Mouse (Mus musculus) G1E (cell line): ENCODE results near the gene Lrrc66. TPM values are rescaled to one million over a fixed set of nuclear protein-coding genes. Genes with fewer than 3 reads are reported as not detected.

Experiments used
- ATAC-seq: 2 replicates; pipeline ENCODE4 v1.8.0; 2016; ENCODE audit warnings: mild to moderate bottlenecking; ENCODE audit not compliant: insufficient number of reproducible peaks, poor library complexity, low FRiP score, severe bottlenecking; ENCODE audit errors: extremely low read depth
- DNase-seq: peaks from one replicate; pipeline ENCODE4 v3.0.0; 2012; ENCODE audit warnings: low spot score
- H3K27me3 ChIP-seq: 2 replicates; pipeline ENCODE4 v1.6.1; 2012; ENCODE audit warnings: mild to moderate bottlenecking, low read length, inconsistent platforms; ENCODE audit not compliant: insufficient read depth
- H3K36me3 ChIP-seq: replicated peaks from 2 replicates; pipeline ENCODE3; 2012; ENCODE audit warnings: mild to moderate bottlenecking, inconsistent platforms
- H3K4me1 ChIP-seq: 2 replicates; pipeline ENCODE4 v1.6.1; 2012; ENCODE audit warnings: low read depth, low read length, inconsistent platforms, mixed read lengths; ENCODE audit not compliant: insufficient read depth
- H3K4me3 ChIP-seq: 2 replicates; pipeline ENCODE4 v1.5.1; 2012; ENCODE audit warnings: low read depth, mild to moderate bottlenecking, inconsistent platforms, low read length, moderate library complexity, mixed read lengths
- H3K9me3 ChIP-seq: replicated peaks from 2 replicates; pipeline ENCODE4 v1.6.1; 2012; ENCODE audit warnings: inconsistent platforms
- CTCF ChIP-seq: IDR thresholded peaks from 2 replicates; pipeline ENCODE4 v1.5.1; 2012; ENCODE audit warnings: low read depth, low read length, inconsistent platforms, mixed read lengths
- GATA1 ChIP-seq: IDR thresholded peaks from 2 replicates; pipeline ENCODE4 v1.6.1; 2012; ENCODE audit warnings: borderline replicate concordance, low read length, inconsistent platforms, mixed read lengths
- GATA2 ChIP-seq: IDR thresholded peaks from 2 replicates; pipeline ENCODE4 v1.6.1; 2012; ENCODE audit warnings: low read depth, low read length, inconsistent platforms, borderline replicate concordance
- POLR2AphosphoS5 ChIP-seq: IDR thresholded peaks from 2 replicates; pipeline ENCODE4 v1.6.1; 2012; ENCODE audit warnings: low read depth, low read length, inconsistent platforms; ENCODE audit not compliant: insufficient replicate concordance
- TAL1 ChIP-seq: conservative IDR thresholded peaks from 2 replicates; pipeline ENCODE4 v1.6.1; 2012; ENCODE audit warnings: low read depth, low read length, inconsistent platforms, mixed read lengths
- polyA plus RNA-seq: library from polyadenylated mRNA; stranded (reverse); fragments of >175 nt; gene quantifications from 2 replicates; pipeline ENCODE4 v1.2.3, GENCODE M21; 2012
- total RNA-seq, 2 experiments: library from RNA; stranded (forward) in 1 of 2; stranded (reverse) in 1 of 2; fragments of 200-1000 nt in 1 of 2; fragments of >200 nt in 1 of 2; fragmentation: Nextera tagmentation in 1 of 2; gene quantifications; 2 replicates each; pipeline ENCODE4 v1.2.3; 2014 to 2017

Lrrc66 gene
- total and polyA plus RNA-seq, 3 experiments, result 0.16 to 10.5 (median 1.4) TPM

DNA sequence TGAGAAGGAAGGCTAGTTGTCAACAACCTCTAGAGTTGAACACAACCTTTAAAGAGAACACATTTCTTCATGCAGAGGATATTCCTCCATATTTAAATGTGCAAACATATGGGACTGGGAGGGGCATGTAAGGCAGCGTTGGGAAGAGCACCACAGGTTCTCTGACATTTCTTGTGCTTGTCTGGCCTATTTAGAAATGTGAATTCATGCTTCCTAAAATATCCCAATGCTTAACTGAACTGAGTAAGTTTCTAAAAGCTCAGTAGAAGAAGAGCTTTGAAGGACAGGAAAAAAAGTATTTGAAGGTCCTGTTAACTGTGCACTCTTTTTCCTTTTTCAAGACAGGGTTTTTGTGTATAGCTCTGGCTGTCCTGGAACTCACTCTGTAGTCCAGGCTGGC lies 13.4 kb downstream of the Lrrc66 start:
- Histone ChIP-seq H3K4me3 (no peak overlapping the region), H3K27me3 (peaks cover 7% of the 10 kb centered on the region; the same call in 1 of the 2 replicates), H3K36me3 (no peaks in the 10 kb centered on the region), H3K9me3 (no peaks in the 10 kb centered on the region), H3K4me1 (no peaks in the 10 kb centered on the region)
- no peak for ATAC-seq
- no peak for DNase-seq
- TF ChIP-seq GATA1 (no peak), CTCF (no peak), TAL1 (no peak), GATA2 (no peak)

DNA sequence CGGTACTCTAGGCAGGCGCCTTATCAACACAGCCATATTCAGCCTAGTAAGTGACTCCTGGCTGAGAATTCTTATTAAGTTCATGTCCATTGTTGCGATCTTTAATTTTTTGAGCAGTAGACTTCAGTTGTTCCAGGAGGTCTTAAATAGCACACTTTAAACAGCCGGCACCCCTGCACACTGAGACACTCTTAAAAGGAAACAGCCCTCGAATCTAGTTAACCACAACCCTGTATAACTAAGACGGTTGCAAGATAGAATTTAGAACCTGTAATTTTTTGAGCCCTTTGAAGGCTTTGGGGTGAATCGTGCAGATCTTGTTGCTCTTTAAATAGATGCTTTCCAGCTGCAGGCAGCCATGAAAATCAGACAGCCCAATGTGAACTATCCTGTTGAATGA lies 17.1 kb downstream of the Lrrc66 start:
- H3K9me3 ChIP-seq, result no peaks in the 10 kb centered on the region
- H3K27me3 ChIP-seq, result peaks cover 6% of the 10 kb centered on the region
- no peaks in the 10 kb centered on the region for H3K36me3 ChIP-seq
- DNase-seq (no peak), ATAC-seq (no peak)
- TF ChIP-seq CTCF (no peak), GATA2 (no peak), TAL1 (no peak), GATA1 (no peak), POLR2AphosphoS5 (no peak)
- H3K4me1 ChIP-seq, result no peaks in the 10 kb centered on the region
- no peak overlapping the region for H3K4me3 ChIP-seq

DNA sequence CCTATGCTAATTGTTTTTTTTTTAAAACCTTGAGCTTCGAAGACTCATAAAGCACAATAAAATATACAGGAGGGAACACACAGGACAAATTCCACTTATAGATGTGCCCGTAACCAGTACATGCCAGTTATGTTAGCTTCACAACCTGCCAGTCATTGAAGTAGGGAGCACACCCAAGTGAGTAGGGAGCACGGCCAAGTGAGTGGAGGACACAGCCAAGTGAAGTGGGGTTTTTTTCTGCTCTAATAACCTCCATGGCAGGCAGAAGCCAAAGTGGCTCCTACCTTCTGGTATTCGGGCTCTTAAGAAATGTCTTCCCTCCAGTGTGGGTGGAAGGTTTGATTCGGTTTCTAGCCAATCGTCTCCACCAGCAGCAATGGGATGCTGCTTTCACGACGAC lies 19.0 kb downstream of the Lrrc66 start:
- Histone ChIP-seq H3K4me1 (no peaks in the 10 kb centered on the region), H3K9me3 (no peaks in the 10 kb centered on the region), H3K27me3 (peaks cover 5% of the 10 kb centered on the region), H3K36me3 (no peaks in the 10 kb centered on the region), H3K4me3 (no peak overlapping the region)
- no peak for DNase-seq
- no peak for ATAC-seq
- TF ChIP-seq GATA2 (no peak), GATA1 (no peak), TAL1 (no peak), CTCF (no peak), POLR2AphosphoS5 (no peak)

DNA sequence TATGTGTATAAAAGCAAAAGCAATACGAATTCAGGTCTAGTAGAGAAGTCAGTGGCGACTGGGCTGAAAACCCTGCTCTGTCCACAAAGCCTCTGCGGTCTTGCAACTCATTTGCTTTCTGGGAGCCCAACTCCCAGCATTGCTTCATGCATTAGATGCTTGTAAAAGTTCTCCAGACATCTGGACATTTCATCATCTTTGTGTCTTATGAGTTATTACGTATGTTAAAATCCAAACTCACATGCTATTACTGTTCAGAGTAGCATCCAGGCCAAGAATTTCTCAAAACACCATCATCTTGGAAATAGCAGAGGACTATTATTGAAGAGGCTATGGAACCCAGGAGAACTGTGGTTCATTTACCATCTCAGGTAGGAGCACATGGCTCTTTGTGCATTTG lies 21.3 kb downstream of the Lrrc66 start:
- Histone ChIP-seq H3K27me3 (peaks cover 5% of the 10 kb centered on the region), H3K4me3 (no peak overlapping the region), H3K36me3 (no peaks in the 10 kb centered on the region), H3K9me3 (no peaks in the 10 kb centered on the region), H3K4me1 (no peaks in the 10 kb centered on the region)
- no peak for ATAC-seq
- TF ChIP-seq CTCF, result no peak
- no peak for TF ChIP-seq GATA1
- no peak for TF ChIP-seq POLR2AphosphoS5
- no peak for TF ChIP-seq GATA2
- no peak for TF ChIP-seq TAL1
- no peak for DNase-seq

DNA sequence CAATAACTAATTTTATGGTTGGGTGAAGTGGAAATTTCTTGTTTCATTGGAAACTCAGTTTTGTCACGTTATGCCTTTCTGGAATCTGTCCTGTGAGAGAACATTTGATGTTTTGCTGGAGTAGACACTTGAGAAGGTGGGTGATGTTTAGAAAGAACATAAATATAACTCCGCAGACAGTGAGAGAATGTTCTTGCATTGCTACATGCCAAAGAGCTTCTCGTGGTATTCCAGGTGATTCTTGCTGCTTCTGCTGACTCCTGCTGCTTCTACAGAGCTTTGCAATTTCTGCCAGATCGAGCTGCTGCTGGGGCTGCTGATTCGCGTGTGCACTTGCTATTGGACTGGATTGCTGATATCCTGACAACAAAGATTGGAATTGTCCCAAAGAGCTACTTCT lies 27.4 kb downstream of the Lrrc66 start:
- Histone ChIP-seq H3K27me3 (peaks cover 4% of the 10 kb centered on the region; the same call in 1 of the 2 replicates), H3K36me3 (no peaks in the 10 kb centered on the region), H3K4me1 (no peaks in the 10 kb centered on the region), H3K4me3 (no peak overlapping the region), H3K9me3 (no peaks in the 10 kb centered on the region)
- no peak for TF ChIP-seq TAL1
- TF ChIP-seq GATA1, result no peak
- TF ChIP-seq POLR2AphosphoS5, result no peak
- no peak for TF ChIP-seq CTCF
- no peak for TF ChIP-seq GATA2
- no peak for DNase-seq
- no peak for ATAC-seq

DNA sequence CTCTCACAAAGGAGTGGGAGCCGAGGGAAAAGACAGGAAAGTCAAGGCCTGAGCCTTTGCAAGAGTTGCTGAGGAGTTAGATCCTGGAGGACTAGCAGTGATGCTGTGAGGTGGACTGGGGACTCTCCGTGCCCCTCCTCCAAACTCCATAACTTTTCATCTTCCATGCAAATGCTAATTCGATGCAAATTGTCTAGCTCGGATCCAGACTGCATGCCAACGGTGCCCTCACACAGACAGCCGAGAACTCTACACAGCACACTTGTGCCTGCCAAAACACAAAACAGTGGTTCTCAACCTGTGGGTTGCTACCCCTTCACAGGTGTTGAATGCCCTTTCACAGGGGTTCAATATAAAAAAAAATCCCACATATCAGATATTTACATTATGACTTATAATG lies 27.8 kb downstream of the Lrrc66 start:
- H3K27me3 ChIP-seq, result peaks cover 4% of the 10 kb centered on the region; the same call in 1 of the 2 replicates
- no peaks in the 10 kb centered on the region for H3K36me3 ChIP-seq
- no peaks in the 10 kb centered on the region for H3K9me3 ChIP-seq
- H3K4me3 ChIP-seq, result no peak overlapping the region
- DNase-seq (no peak), ATAC-seq (no peak)
- no peaks in the 10 kb centered on the region for H3K4me1 ChIP-seq
- TF ChIP-seq TAL1 (no peak), GATA1 (no peak), POLR2AphosphoS5 (no peak), CTCF (no peak), GATA2 (no peak)

DNA sequence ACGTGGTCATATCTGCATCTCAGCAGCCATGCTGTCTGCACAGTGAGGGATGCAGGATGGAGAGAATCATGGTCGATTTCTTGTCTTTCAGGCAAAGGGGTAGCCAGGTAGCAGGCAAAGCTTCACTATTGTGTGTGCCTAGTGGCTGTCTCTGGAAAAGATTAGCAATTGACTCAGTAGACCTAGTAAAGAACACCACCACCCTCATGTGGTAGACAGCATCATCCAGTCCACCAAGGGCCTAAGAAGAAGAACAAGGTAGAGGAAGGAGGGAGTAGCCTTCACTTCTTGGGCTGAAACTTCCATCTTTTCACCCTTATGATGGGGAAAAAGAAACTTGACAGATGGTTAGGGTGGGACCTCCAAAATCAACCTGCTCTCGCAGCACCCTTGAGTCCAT lies 29.5 kb downstream of the Lrrc66 start:
- H3K9me3 ChIP-seq, result no peaks in the 10 kb centered on the region
- no peaks in the 10 kb centered on the region for H3K36me3 ChIP-seq
- peaks cover 7% of the 10 kb centered on the region; the same call in 1 of the 2 replicates for H3K27me3 ChIP-seq
- no peak for DNase-seq
- no peak overlapping the region for H3K4me3 ChIP-seq
- no peaks in the 10 kb centered on the region for H3K4me1 ChIP-seq
- no peak for ATAC-seq
- no peak for TF ChIP-seq CTCF
- TF ChIP-seq TAL1, result no peak
- no peak for TF ChIP-seq GATA2
- no peak for TF ChIP-seq GATA1
- TF ChIP-seq POLR2AphosphoS5, result no peak
